ENCODE assay signal across 29 mouse cellular contexts in the genomic region with DNA sequence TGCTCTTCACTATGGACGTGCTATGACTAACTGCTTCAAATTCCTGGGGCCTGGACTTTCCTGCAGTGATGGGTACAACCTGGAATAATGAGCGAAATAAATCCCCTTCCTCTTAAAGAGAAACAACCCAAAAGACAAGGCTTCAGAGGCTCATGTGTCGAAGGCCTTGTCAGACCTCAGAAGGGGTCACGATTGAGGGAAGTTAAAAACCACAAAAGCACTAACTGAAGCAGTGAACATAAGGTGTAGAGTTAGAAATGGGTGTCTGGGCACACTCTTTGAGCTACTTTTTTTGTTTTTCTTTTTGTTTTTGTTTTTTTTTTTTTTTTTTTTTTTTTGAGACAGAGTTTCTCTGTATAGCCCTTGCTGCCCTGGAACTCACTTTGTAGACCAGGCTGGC. TPM values are rescaled to one million over a fixed set of nuclear protein-coding genes. Genes with fewer than 3 reads are reported as not detected.
DNase-seq lines count a peak whose midpoint lies in the region; ATAC-seq and TF ChIP-seq lines count a peak whose summit lies in the region.
"Had no signal": no experiment of that assay in that cellular context is flagged by ENCODE, and none has a peak within 500 bp of the region (broad histone marks: within the 10 kb centered on the region; RNA-seq: fewer than 3 reads in every experiment).

No protein-coding gene starts in this region.

- intact Hi-C loops in gastrocnemius, postnatal 14 days (cut with DNase I; ENCODE audit: low total_unique reads) = loop anchor here (10.0 kb wide), 1 partner anchor 615 kb away; no protein-coding TSS in a partner anchor

- no peak for TF ChIP-seq POLR2A in CH12.LX (IDR thresholded peaks at IDR 0.05; ENCODE audit: low read depth, low read length)

- in situ Hi-C loops in CH12.LX (cut with MboI; ENCODE audit: low pct_ligation_motif_present, low pct_unique_long_range_greater_than_20kb, low sequenced_read_pairs) = loop anchor here (10.0 kb wide), 1 partner anchor 295 kb away; no protein-coding TSS in a partner anchor

- peak overlapping the region; percentile 74; the same call in 1 of the 2 replicates for H3K9ac ChIP-seq in CH12.LX (ENCODE audit: insufficient read depth, low read depth)
- no peak overlapping the region for H3K9ac ChIP-seq in hindbrain, embryonic 12.5 days
- H3K9ac ChIP-seq: embryonic facial prominence, embryonic 13.5 days; forebrain, postnatal 0 days; heart, embryonic 13.5 days; hindbrain, embryonic 13.5 days; intestine, embryonic 15.5 days had no signal

- ATAC-seq in hematopoietic stem cell, adult 5-6 weeks (replicated peaks in 1 of 2; ENCODE audit: insufficient read depth in 1 of 2, low FRiP score in 2 of 2, low TSS enrichment in 1 of 2, low read depth in 1 of 2, poor library complexity in 2 of 2, severe bottlenecking in 2 of 2) = peak; percentile 57 to 65; a peak in 3 of 4 replicates
- no peak for ATAC-seq in hindbrain, embryonic 12.5 days (ENCODE audit: low FRiP score)
- ATAC-seq: forebrain, embryonic 14.5 days; forebrain, postnatal 0 days; hindbrain, embryonic 16.5 days; intestine, embryonic 15.5 days; Patski had no signal

- H3K4me3 ChIP-seq in CH12.LX (replicated peaks in 1 of 3; ENCODE audit: low read depth in 2 of 3, low read length in 2 of 3, poor library complexity in 1 of 3) = no peak overlapping the region
- H3K4me3 ChIP-seq in hindbrain, embryonic 12.5 days = no peak overlapping the region
- H3K4me3 ChIP-seq: embryonic facial prominence, embryonic 10.5 days; embryonic facial prominence, embryonic 13.5 days; erythroblast, embryonic 14.5 days; gastrocnemius, adult 2 months; heart, adult 2 months; heart, embryonic 10.5 days; heart, embryonic 13.5 days; hindbrain, embryonic 13.5 days; intestine, embryonic 15.5 days had no signal

- TF ChIP-seq RAD21 in CH12.LX (IDR thresholded peaks at IDR 0.05; ENCODE audit: low read depth, low read length) = no peak

- 0 out of 2 replicates have a peak, but pooled peaks have one; percentile 6 for TF ChIP-seq EP300 in CH12.LX (IDR thresholded peaks at IDR 0.05; ENCODE audit: low read length)

- dilution Hi-C loops in CH12.LX (cut with MboI; ENCODE audit: extremely low pct_ligation_motif_present, extremely low pct_unique_long_range_greater_than_20kb, low sequenced_read_pairs) = no loop called here

- TF ChIP-seq CTCF in CH12.LX (conservative IDR thresholded peaks at IDR 0.05 in 1 of 2, IDR thresholded peaks at IDR 0.05 in 1 of 2; ENCODE audit: low read depth in 2 of 2, low read length in 2 of 2) = no peak

- H3K36me3 ChIP-seq in CH12.LX (replicated peaks in 1 of 2; ENCODE audit: control insufficient read depth in 1 of 2, insufficient read depth in 1 of 2, low read length in 1 of 2) = no peaks in the 10 kb centered on the region
- H3K36me3 ChIP-seq in hindbrain, embryonic 12.5 days = no peaks in the 10 kb centered on the region
- H3K36me3 ChIP-seq: embryonic facial prominence, embryonic 10.5 days; embryonic facial prominence, embryonic 13.5 days; G1E; heart, embryonic 10.5 days; heart, embryonic 13.5 days; hindbrain, embryonic 13.5 days; intestine, embryonic 15.5 days had no signal

- H3K9me3 ChIP-seq in CH12.LX (replicated peaks; ENCODE audit: low read length) = peaks cover 10% of the 10 kb centered on the region
- H3K9me3 ChIP-seq in hindbrain, embryonic 12.5 days (replicated peaks) = no peaks in the 10 kb centered on the region
- H3K9me3 ChIP-seq: embryonic facial prominence, embryonic 10.5 days; embryonic facial prominence, embryonic 13.5 days; G1E; heart, embryonic 10.5 days; heart, embryonic 13.5 days; hindbrain, embryonic 13.5 days; intestine, embryonic 15.5 days had no signal

- no peak overlapping the region for H3K4me2 ChIP-seq in CH12.LX (ENCODE audit: insufficient read depth, low read depth, poor library complexity, severe bottlenecking)
- no peak overlapping the region for H3K4me2 ChIP-seq in hindbrain, embryonic 12.5 days (replicated peaks)
- H3K4me2 ChIP-seq: embryonic facial prominence, embryonic 13.5 days; heart, embryonic 13.5 days; hindbrain, embryonic 13.5 days; intestine, embryonic 15.5 days had no signal

- peaks cover 16 to 78% of the 10 kb centered on the region in 2 experiments for H3K4me1 ChIP-seq in CH12.LX (ENCODE audit: control insufficient read depth in 1 of 2, insufficient read depth in 2 of 2)
- no peaks in the 10 kb centered on the region for H3K4me1 ChIP-seq in hindbrain, embryonic 12.5 days
- H3K4me1 ChIP-seq: embryonic facial prominence, embryonic 13.5 days; hindbrain, embryonic 13.5 days; intestine, embryonic 15.5 days had no signal

- H3K27me3 ChIP-seq in CH12.LX (replicated peaks) = no peaks in the 10 kb centered on the region
- no peaks in the 10 kb centered on the region for H3K27me3 ChIP-seq in hindbrain, embryonic 12.5 days
- H3K27me3 ChIP-seq: embryonic facial prominence, embryonic 13.5 days; heart, embryonic 13.5 days; hindbrain, embryonic 13.5 days; intestine, embryonic 15.5 days; Patski had no signal

- WGBS in hindbrain, embryonic 12.5 days = 82% methylated on average over 4 of the region's 4 CpGs

- DNase-seq in A20 (ENCODE audit: low read depth, low spot score) (peak; percentile 57), CH12.LX (ENCODE audit: extremely low read depth) (no peak)
- DNase-seq in gastrocnemius, postnatal 14 days = no peak
- DNase-seq in adrenal gland, postnatal 25 days = no peak
- DNase-seq: adrenal gland, postnatal 10 days; cerebellum, adult 11 months; cerebellum, adult 2 months; cerebellum, adult 9-11 months; cerebellum, postnatal 25 days; embryo, embryonic 11 days; forebrain, postnatal 0 days; gastrocnemius, adult 2 months; gastrocnemius, postnatal 25 days; heart, adult 2 months; heart, postnatal 14 days; heart, postnatal 4 days had no signal

- H3K79me2 ChIP-seq in CH12.LX (replicated peaks; ENCODE audit: control insufficient read depth, extremely low read depth, insufficient read depth, poor library complexity, severe bottlenecking) = no peaks in the 10 kb centered on the region

- H3K27ac ChIP-seq in CH12.LX (ENCODE audit: insufficient read depth, low read depth) = no peak overlapping the region
- H3K27ac ChIP-seq in hindbrain, embryonic 12.5 days = no peak overlapping the region
- H3K27ac ChIP-seq: embryonic facial prominence, embryonic 10.5 days; embryonic facial prominence, embryonic 13.5 days; gastrocnemius, adult 2 months; heart, adult 2 months; heart, embryonic 10.5 days; heart, embryonic 13.5 days; hindbrain, embryonic 13.5 days; intestine, embryonic 15.5 days had no signal

TF ChIP-seq in CH12.LX, 34 proteins besides CTCF, POLR2A, EP300 and RAD21:
- TF ChIP-seq ELF1 (IDR thresholded peaks at IDR 0.05; ENCODE audit: low read depth, low read length) (no peak), MAX (IDR thresholded peaks at IDR 0.05; ENCODE audit: low read length) (0 out of 2 replicates have a peak, but pooled peaks have one; percentile 34), BHLHE40 (IDR thresholded peaks at IDR 0.05; ENCODE audit: low read depth, low read length) (0 out of 2 replicates have a peak, but pooled peaks have one; percentile 36)

RNA-seq across cellular contexts. Expression of a gene that starts 59.5 kb away (rescaled TPM):
- total RNA-seq in CH12.LX (2012; rRNA removed) = 77.7 and 130 TPM in 2 replicates
- total RNA-seq in CH12.LX (2014; rRNA removed) = 44.6 and 55.4 TPM in 2 replicates
- polyA plus RNA-seq in CH12.LX (2012; ENCODE audit: insufficient read length, low read depth) = 109 and 117 TPM in 2 replicates
- total RNA-seq in hematopoietic stem cell, adult 5-6 weeks (2017) = 21.6 and 29.8 TPM in 2 replicates
- 10 to 100 TPM; 30.2 to 51.0 TPM for total RNA-seq in gastrocnemius, postnatal 14 days (2021)
- total RNA-seq in adrenal gland, postnatal 25 days (2021) = 191 and 201 TPM in 2 replicates
- 3.6 and 3.9 TPM in 2 replicates for polyA plus RNA-seq in hindbrain, embryonic 12.5 days (2016; fragmentation: Nextera tagmentation; extraction: Ambion mirVana)
